Mouse (Mus musculus): ENCODE data around the gene Tmem198.

DNA sequence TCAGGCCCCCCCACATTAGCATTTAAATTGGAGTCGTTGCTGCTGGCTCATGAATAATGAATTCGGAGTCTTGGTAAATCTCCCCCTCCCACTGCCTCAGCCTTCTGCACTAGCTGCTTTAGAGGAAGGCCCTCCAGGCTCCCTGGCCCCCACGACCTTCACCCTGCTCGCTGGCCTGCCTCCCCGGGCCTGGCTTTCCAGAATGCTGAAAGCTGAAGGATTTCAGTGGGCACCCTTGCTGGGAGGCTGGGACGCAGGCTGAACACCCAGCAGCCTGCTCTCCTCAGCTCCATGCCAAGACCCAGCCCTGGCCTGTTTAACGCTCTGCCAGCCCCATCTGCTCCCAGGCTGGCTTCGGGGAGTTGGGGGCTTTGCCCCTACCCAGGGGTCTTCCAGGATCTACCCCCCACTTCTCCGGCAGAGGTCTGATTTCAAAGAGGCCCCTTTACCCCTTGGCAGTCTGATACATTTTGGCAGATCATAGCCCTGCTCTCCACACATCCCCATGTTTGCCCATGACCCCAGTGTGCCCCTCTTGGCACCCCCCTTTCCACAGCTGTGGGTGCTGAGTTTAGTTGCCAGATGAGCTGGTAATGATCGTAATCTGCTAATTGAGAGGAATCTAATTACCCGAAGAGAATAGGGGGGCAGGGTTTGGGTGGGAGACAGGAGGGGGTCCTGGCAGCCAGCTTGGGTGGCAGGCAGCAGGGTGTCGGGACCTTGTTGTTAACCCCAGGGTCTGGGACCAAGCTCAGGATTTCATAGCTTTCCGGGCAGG, 35.9 kb upstream of the Tmem198 start:
- TF ChIP-seq CTCF (IDR thresholded peaks at IDR 0.05; ENCODE audit: extremely low read depth, insufficient read length, insufficient replicate concordance, low read depth, low read length) (no peak), POLR2A (IDR thresholded peaks at IDR 0.05; ENCODE audit: low read depth, low read length) (no peak)
